Mouse (Mus musculus): ENCODE results near the gene Ap4b1. TPM values are rescaled to one million over a fixed set of nuclear protein-coding genes. Genes with fewer than 3 reads are reported as not detected.

Ap4b1 gene
- total RNA-seq (2017) = 21.6 and 28.6 TPM in 2 replicates

DNA sequence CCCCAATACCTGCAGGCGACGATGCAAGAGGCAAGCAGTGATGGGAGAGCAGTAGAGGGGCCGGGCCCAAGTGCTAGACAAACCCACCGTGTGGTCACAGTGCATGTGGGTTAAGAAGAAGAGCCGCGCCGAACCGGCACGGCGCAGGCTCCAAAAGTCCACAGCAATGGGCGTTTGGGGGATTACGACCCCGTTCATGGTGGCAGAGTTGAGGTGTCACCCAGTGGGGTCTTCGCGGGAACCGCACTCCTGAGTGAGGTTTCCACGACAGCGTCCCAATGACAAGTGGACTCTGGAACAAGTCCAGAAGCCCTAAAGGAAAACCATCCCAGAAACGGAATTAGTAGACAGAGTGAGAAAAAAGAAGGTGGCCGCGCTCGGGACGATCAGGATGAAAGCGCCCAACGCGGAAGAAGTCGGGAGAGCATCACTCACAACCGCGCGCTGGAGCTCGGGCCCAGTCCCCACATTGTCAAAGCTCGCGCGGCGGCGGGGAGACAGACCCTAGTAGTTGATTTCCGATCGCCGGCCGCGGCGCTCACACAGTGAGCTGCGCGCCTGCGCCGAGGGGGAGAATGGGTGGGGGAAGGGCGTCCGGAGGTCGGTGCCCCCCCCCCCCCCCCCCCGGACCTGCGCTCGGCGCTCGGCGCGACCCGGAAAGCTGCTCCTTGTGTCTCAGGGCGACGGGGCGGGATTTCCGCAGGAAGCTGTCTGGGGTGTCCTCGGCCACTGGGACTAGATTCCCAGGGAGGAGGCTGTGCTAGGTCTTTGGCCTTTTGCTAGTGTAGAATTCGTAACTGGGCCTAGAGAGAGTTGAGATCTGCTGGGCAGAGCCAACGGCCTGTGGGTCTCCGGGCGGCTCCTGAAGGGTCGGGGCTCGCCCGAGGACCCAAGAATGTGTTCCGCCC, at the start of gene Ap4b1, which contains the start of the genes Dclre1b and Gm43064:
Gene Ap4b1, plus strand, starts transcription at position 630 of the 908 bp plus-strand sequence.
Gene Dclre1b, minus strand, starts transcription at position 554 of the 908 bp plus-strand sequence.
Gene Gm43064, plus strand, starts transcription at position 683 of the 908 bp plus-strand sequence.
- ATAC-seq (replicated peaks in 1 of 2; ENCODE audit: insufficient read depth in 1 of 2, low FRiP score in 2 of 2, low TSS enrichment in 1 of 2, low read depth in 1 of 2, poor library complexity in 2 of 2, severe bottlenecking in 2 of 2) = peak; percentile 85 to 89

DNA sequence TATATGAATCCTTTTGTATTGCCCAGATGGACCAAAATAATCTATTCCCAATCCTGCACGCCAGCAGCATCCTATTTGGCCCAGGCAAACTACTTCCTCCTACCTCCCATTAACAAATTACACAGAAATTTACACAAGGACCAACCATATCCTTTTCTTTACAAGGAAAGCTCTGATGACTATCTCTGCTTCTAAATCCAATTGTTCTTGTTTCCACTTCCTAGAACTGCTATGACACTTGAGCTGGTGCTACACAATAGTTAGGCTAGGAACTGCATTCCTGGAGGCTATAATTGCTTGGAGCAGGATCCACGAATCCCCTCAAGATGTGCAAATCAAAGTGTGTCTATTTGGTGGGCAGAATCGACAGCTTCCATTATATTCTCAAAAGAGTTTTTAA, 42.5 kb upstream of the Ap4b1 start:
- ATAC-seq (replicated peaks in 1 of 2; ENCODE audit: insufficient read depth in 1 of 2, low FRiP score in 2 of 2, low TSS enrichment in 1 of 2, low read depth in 1 of 2, poor library complexity in 2 of 2, severe bottlenecking in 2 of 2) = no peak

DNA sequence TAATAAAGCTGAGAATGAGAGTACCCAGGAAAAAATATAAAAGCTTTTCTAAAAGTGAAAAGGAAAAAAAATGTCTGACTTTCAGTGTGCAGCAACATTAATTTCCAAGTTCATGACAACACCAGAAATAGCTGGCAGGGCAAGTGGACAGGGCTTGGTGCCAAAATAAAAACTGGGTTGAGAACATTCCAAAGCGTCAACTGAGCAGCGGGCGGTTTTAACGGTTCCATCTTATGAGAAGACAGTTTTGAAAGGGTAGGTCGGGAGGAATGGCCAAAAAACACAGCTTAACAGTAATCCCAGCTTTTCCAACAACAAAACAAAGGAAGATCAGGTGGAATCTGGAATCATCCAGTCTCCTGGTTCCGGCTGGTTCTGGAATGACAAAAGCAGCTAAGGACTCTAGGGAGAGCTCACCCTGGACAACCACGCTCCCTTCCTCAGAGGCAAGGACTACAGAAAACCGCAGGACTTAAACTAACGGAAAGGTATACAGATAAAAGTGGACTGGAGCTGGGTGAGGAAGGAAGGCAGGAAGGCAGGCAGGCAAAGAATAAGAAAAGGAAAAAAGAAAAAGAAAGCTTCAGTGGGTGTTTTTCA, 37.7 kb upstream of the Ap4b1 start:
- ATAC-seq (replicated peaks in 1 of 2; ENCODE audit: insufficient read depth in 1 of 2, low FRiP score in 2 of 2, low TSS enrichment in 1 of 2, low read depth in 1 of 2, poor library complexity in 2 of 2, severe bottlenecking in 2 of 2) = no peak; a peak in 2 of 4 replicates

DNA sequence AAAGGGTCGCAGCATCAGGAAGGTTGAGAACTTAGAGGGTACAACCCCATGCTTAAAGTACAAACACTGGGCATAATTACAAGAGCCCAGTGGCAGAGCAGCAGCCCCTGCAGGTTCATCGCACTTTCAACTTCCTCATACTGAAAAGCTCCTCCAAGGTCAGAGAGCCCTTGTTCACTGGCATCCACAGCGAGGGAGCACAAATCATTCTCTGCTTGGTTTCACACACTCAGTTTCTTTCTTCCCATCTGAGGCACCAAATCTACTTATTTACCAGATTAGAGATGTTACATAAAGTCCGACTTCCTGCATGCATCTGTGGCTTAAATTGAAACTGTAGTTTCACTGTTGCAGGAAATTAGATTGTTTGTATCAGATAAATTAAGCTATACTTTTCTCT, 36.5 kb upstream of the Ap4b1 start:
- ATAC-seq (replicated peaks in 1 of 2; ENCODE audit: insufficient read depth in 1 of 2, low FRiP score in 2 of 2, low TSS enrichment in 1 of 2, low read depth in 1 of 2, poor library complexity in 2 of 2, severe bottlenecking in 2 of 2) = peak; percentile 46 to 65; a peak in 3 of 4 replicates

DNA sequence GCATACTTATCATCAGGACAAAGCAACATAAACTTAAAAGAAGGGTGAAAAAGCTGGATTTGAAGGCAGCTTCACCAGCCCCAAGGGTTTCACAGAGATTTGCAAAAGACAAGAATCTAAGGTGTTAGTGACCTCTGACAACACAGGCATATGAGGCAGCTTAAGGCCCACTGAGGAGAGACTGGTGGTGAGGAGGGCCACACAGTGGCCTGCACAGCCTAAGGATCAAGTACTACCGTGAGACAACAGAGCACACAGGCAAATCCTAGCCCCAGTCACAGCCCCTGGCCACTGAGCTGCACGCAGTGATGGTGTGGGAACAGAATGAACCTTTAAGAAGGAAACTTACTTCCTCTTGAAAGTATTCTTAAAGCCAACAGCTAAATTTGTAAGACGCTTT, 35.8 kb upstream of the Ap4b1 start:
- ATAC-seq (replicated peaks in 1 of 2; ENCODE audit: insufficient read depth in 1 of 2, low FRiP score in 2 of 2, low TSS enrichment in 1 of 2, low read depth in 1 of 2, poor library complexity in 2 of 2, severe bottlenecking in 2 of 2) = 0 out of 4 replicates have a peak, but pooled peaks of 1 of the 2 experiments have one; percentile 15

DNA sequence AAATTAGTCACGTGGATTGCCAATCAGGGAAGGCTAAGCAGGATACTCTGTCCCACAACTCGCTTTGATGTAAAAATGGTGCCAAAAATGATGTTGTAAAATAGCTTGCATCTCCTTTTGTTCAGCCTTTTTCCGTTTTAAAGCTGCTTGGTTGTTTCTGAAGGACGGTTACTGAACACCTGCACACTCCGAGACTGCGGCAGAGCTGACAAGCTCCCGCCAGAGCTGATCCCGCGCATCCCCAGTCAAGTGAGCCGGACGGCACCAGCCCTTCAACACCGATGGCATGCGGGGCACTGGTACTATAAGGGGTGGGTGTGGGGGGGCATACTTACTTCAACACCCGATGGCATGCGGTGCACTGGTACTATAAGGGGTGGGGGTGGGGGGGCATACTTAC, 35.3 kb upstream of the Ap4b1 start:
- ATAC-seq (replicated peaks in 1 of 2; ENCODE audit: insufficient read depth in 1 of 2, low FRiP score in 2 of 2, low TSS enrichment in 1 of 2, low read depth in 1 of 2, poor library complexity in 2 of 2, severe bottlenecking in 2 of 2) = no peak

DNA sequence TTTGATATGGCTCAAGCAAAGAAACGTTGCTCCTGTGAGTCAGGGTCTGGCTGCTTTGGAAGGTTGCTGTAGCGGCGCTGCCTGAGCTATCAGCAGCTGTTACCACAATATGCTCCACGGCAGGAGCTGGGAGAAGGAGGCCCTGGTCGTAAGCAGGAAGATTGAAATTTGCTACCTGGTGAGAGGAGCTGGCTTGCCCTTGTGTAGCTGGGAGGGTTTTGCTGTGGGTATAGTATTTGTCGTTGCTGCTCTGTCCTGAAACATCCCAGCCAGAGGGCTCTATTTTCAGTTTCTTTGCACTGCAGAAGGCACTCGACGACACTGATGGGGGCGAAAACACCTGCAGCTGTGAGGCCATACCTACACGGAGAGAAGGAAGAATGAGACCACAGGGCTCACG, 31.4 kb upstream of the Ap4b1 start:
- no peak for ATAC-seq (replicated peaks in 1 of 2; ENCODE audit: insufficient read depth in 1 of 2, low FRiP score in 2 of 2, low TSS enrichment in 1 of 2, low read depth in 1 of 2, poor library complexity in 2 of 2, severe bottlenecking in 2 of 2)

DNA sequence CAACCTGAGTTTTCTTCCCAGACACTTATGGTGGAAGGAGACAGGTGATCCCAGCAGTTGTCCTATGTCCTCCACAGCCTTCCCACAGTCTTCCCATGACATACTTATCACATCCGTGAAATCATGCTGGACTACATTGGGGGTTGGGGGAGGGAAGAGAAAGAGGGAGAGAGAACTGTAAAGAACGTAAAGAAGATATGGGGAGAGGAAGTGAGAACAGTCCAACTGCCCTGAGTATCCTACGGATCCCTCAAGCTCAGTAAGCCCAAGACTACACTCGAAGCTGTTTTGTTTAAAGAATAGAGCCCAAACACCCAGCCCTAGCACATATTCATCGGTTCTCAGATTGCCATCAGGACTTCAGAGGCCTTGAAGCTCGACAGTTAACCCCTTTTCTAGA, 30.7 kb upstream of the Ap4b1 start:
- ATAC-seq (replicated peaks in 1 of 2; ENCODE audit: insufficient read depth in 1 of 2, low FRiP score in 2 of 2, low TSS enrichment in 1 of 2, low read depth in 1 of 2, poor library complexity in 2 of 2, severe bottlenecking in 2 of 2) = no peak

DNA sequence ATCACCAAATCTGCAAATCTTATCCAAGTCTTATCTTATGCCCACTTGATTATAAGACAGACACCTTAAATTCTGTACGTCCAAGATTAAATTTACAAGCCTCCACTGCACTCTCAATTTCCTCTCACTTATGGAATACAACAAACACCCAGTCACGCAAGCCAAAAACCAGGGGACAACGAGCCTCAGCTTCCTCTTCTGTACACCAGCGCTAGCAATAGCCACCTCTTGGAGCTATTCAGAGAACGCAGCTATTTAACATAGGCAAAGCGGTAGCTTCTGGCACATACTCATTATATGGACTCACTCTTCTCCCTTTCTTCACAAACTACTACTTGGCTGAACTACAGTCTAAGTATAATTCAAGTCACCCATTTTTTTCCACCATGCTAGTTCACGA, 30.1 kb upstream of the Ap4b1 start:
- ATAC-seq (replicated peaks in 1 of 2; ENCODE audit: insufficient read depth in 1 of 2, low FRiP score in 2 of 2, low TSS enrichment in 1 of 2, low read depth in 1 of 2, poor library complexity in 2 of 2, severe bottlenecking in 2 of 2) = peak; percentile 30 to 59; a peak in 1 of 4 replicates

DNA sequence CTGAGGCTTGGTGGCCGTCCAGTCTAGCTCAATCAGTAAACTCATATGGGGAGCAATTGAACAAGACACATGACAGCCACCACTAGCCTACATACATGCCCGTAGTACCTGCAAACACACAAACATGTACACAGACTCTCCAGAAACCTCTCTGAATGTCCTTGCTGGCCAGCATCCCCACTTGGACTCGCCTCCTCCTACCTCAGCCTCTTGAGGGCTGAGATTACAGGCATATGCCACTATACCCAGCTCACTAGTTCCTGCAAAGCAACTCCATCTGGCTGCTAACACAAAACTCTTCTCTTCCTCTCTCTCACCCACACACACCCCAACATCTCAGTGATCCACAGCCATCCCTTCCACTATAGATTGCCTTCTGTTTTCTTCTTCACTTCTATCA, 29.0 kb upstream of the Ap4b1 start:
- no peak for ATAC-seq (replicated peaks in 1 of 2; ENCODE audit: insufficient read depth in 1 of 2, low FRiP score in 2 of 2, low TSS enrichment in 1 of 2, low read depth in 1 of 2, poor library complexity in 2 of 2, severe bottlenecking in 2 of 2)

DNA sequence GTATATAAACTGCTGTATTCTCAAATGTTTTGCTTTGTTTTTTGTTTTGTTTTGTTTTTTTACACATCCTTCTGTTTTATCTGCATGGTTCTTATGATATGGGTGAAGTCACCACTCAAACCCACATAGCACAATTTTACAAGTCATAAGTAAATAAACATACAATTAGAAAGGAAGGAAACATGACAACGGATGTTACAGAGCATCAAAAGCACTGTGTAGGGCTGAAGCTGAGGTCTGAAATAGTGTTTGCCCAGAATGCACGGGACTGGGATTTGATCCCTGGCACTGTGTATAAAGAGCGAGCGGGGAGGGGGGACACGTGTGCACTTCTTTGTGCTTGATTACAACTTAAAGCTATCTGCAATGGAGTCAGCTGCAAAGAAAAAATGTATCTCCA, 28.5 kb upstream of the Ap4b1 start:
- ATAC-seq (replicated peaks in 1 of 2; ENCODE audit: insufficient read depth in 1 of 2, low FRiP score in 2 of 2, low TSS enrichment in 1 of 2, low read depth in 1 of 2, poor library complexity in 2 of 2, severe bottlenecking in 2 of 2) = no peak

DNA sequence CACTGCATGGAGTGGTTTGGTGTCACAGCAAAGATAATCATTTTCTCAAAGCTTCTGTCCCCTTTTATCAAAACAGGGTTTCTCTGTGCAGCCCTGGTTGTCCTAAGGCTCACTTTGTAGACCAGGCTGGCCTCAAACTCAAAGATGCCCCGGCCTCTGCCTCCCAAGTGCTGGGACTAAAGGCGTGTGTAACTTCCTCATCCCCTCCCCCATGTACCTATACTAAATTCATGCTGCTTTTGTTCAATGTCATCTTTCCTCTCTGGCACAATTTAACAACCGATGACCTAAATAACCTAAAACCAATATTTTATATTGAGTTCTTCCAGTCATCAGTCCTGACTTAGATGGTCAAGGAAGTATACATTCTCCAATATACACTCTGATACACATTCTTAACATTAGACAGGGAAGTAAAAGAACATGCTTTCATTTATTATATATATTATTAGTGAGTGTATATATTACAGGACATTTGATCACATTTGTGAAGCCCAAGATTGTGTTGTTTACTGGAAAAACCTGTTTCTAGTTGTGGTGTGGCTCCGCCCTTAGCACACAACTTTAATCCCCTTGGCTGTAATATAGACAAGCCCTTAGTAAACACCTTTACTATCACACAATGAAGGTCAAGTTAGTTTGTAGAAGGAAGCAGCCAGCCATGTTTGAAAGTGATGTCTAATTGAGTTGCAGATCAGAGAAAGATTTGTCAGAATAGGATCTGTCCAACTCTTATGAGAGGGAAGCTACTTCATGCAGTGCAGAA, 26.3 kb upstream of the Ap4b1 start:
- ATAC-seq (replicated peaks in 1 of 2; ENCODE audit: insufficient read depth in 1 of 2, low FRiP score in 2 of 2, low TSS enrichment in 1 of 2, low read depth in 1 of 2, poor library complexity in 2 of 2, severe bottlenecking in 2 of 2) = no peak

DNA sequence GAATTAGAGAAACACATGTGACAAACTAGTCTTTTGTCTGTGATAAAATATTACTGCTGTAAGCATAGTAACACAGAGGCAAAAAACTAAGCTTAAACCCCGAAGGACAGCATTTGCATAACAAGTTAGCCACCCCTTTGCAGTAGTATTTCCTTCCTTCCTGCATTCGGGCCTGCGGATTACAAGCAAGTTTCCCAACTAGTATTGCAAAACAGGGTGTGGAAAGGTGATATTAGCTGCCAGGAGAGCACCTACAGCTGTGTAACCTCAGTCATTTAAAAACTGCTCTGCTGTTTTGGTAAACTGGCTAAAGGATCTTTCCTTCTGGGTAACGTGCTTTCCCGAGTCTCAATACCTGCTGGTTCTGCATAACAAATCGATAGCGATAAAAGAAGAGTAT, 22.1 kb upstream of the Ap4b1 start:
- ATAC-seq (replicated peaks in 1 of 2; ENCODE audit: insufficient read depth in 1 of 2, low FRiP score in 2 of 2, low TSS enrichment in 1 of 2, low read depth in 1 of 2, poor library complexity in 2 of 2, severe bottlenecking in 2 of 2) = peak in 1 of 2 experiments; percentile 52; a peak in 1 of 4 replicates

DNA sequence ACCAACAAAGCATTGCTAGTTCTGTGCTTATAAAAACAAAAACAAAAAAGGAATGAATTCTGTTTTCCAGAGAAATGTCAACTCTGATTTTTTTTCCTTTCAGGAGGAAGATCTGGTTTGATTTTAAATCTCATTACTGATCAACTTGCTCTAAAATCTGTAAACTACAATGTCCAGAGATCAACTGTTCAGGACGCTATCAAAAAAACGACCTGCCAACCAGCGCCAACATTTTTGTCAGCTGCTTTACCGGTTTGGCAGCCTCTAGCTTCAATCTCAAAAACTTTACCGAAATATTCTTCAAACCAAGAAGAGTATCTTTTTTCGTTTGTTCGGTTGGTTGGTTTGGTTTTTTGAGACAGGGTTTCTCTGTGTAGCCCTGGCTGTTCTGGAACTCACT, 20.2 kb upstream of the Ap4b1 start:
- ATAC-seq (replicated peaks in 1 of 2; ENCODE audit: insufficient read depth in 1 of 2, low FRiP score in 2 of 2, low TSS enrichment in 1 of 2, low read depth in 1 of 2, poor library complexity in 2 of 2, severe bottlenecking in 2 of 2) = no peak

DNA sequence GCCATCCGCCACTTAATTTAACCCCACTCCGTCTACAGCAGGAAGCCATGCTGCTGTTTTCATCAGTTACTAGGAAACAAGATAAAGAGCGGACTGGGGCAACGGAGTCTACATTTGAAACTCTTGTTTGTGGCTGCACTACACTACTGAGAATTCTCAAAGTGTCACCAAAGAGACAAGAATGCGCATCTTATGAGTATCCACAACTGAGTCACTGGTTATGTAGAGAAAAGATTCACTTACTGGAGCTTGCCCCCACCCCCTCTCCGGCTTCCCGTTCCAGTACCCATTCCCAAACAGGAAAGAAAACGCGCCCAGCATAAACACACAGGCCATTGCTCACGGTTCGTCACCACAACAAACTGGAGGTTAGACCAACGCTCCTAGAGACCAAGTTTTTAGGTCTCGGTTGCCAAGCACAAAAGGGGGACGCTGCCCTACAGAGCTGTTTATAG, 19.4 kb upstream of the Ap4b1 start:
- ATAC-seq (replicated peaks in 1 of 2; ENCODE audit: insufficient read depth in 1 of 2, low FRiP score in 2 of 2, low TSS enrichment in 1 of 2, low read depth in 1 of 2, poor library complexity in 2 of 2, severe bottlenecking in 2 of 2) = 0 out of 4 replicates have a peak, but pooled peaks have one; percentile 15 to 18

DNA sequence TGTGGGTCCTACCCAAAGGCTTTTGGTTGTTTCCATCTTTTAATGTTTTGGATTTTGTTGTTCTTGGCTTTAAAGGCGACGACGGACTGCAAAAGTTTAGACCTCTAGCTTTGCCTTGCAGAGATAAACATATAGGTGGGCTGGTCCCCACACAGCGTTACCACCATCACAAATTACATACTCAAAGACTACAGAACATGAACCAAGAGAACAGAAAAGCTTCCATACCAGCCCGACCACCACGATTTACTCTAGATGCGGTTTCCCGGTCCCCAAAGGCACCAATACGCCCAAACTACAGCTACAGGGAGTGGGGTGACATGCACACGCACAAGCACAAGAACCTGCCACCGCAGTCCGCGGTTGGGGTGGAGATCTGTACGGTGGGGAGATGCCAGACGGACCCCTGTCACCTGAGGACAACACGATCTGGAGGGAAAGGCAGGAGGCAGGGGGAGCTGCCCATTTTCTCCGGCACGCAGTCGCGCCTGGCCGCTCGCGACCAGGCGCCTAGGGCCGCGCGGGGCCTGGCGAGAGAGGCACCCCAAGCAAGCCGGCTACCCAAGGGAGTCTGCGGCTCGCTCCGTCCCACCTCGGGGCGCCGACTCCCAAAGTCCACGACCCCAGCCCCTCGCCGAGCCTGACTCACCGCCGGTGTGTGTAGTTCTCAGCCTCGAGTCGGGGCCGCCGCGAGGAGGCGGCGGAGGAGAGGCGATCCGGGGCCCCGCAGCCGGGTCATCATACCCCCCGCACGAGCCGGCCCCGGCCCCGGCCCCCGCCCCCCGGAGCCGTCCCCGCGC, 18.8 kb upstream of the Ap4b1 start:
- ATAC-seq (replicated peaks in 1 of 2; ENCODE audit: insufficient read depth in 1 of 2, low FRiP score in 2 of 2, low TSS enrichment in 1 of 2, low read depth in 1 of 2, poor library complexity in 2 of 2, severe bottlenecking in 2 of 2) = no peak
